Mouse (Mus musculus) thymus, postnatal 25 days (tissue): ENCODE measurements around the gene Zfp831.

ENCODE experiments used
- DNase-seq: peaks from one replicate; pipeline ENCODE4 v3.0.0; 2022

Gene Zfp831

DNA sequence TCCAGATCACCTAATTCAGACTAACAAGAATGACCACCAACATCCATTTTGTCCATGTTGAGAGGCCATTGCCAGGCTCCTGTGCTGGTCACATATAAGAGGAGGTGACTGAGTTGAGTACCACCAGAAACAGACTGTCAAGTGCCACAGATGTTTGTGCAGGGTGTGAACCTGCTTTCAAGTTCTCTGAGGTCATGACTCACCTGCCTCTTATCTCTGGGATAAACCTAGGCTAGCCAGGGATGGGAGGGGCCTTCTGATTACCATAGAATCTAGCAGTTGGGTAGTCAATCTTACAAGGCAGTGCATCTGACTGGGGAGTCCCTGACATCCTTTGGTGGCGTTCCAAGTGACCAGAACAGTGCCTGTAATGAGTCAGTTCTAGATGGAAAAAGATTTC lies 103.8 kb downstream of the Zfp831 start:
- DNase-seq, result no peak

DNA sequence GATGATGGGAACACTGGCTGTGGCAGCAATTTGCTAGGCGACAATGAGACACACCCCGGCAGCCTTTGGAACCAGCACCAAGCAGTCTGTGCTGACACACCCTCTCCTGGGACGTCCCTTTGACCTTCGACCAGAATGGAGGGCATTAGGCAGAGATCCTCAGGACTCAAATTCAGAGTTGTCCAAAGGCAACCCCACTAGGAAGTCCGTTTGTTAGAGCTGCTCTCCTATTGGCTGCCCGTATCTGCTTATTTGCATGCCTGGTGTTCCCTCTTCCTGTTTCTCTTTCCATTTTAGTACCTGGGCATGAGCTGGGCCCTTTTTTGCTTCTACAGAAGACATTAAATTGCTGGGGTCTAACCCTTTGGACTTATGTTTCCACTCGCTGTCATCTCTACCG lies 105.0 kb downstream of the Zfp831 start:
- DNase-seq, result no peak

DNA sequence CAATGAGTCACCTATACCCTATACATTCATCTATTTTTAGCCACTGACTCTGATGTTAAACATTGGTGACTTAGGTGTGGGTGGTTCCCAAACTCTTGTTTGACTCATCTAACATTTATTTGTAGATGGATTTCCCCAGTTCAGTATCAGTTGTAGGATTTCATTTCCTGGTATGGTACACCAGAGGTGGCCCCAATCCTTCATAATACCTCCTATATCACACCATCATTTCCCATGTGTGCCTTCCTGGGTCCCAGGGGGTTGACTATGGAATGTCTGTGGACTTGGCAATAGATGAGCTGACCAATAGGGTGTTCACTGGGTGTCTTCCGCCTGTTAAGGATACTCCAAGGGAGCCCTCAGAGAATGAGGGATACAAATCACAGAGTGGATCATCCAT lies 109.9 kb downstream of the Zfp831 start:
- no peak for DNase-seq

DNA sequence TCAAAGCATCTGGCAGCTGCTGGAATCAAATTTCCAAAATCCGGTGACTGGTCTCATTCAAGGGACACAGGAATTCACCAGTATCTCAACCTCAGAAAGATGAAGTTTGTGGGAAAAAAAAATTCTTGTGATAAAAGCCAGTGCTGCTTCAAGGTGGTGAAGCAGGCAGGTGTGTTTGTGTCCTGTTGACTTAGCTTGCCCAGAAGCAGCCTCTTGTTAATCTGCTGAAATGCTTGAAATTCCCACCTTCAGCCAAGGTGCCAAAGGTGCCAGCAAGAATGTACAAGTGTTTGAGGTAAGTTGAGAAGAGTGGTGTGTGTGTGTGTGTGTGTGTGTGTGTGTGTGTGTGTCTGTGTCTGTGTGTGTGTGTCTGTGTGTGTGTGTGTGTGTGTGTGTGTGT lies 110.9 kb downstream of the Zfp831 start:
- no peak for DNase-seq

DNA sequence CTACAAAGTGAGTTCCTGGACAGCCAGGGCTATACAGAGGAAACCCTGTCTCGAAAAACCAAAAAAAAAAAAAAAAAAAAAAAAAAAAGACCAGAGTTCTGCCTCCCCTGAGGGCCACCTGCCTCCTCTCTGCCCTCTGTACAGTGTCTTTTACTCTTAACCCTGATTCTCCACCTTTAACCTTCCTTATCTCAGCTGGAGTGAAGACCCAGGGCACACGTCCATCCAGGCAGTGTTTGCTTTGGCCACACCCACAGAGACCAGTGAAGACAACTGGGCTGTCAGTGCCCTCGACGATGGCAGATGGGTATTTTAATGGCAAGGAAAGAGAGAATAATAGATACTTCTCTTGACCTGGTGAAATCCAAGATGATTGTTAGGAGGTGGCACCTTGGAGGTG lies 115.9 kb downstream of the Zfp831 start:
- no peak for DNase-seq
